Mouse (Mus musculus) layer of hippocampus, postnatal 14 days (tissue): ENCODE data around the gene Mpo. TPM values are rescaled to one million over a fixed set of nuclear protein-coding genes. Genes with fewer than 3 reads are reported as not detected.

ENCODE experiments used
- DNase-seq, 2 experiments: peaks; one replicate each; pipeline ENCODE4 v3.0.0; 2021 to 2022; ENCODE audit warnings: low spot score in 2 of 2, mixed read lengths in 1 of 2
- total RNA-seq, 2 experiments: library from RNA; stranded (reverse); gene quantifications; 2 replicates each; pipeline ENCODE4 v1.2.3; 2021

Mpo gene
- total RNA-seq, 2 experiments from 2014 or later = 0.14 to 0.52 TPM

DNA sequence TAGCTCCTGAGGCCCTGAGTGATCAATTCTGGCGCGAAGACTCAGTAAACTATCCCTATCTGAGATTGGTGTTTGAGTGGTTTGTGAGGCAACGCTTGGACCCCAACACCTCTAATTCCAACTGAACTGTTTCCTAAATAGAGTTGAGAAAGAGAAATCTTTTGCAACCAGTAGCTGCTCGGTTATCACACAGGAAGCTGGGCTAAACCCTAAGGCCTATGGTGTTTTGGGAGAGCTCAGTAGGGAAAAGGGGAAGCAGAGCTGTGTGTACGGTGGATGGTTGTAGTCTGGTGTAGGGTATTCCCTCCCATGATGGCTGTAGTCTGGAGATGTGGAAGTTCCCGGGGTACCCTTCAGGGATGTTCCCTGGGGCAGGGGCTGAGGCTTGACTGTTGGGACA is 3.3 kb upstream of the Mpo start:
- DNase-seq = no peak

DNA sequence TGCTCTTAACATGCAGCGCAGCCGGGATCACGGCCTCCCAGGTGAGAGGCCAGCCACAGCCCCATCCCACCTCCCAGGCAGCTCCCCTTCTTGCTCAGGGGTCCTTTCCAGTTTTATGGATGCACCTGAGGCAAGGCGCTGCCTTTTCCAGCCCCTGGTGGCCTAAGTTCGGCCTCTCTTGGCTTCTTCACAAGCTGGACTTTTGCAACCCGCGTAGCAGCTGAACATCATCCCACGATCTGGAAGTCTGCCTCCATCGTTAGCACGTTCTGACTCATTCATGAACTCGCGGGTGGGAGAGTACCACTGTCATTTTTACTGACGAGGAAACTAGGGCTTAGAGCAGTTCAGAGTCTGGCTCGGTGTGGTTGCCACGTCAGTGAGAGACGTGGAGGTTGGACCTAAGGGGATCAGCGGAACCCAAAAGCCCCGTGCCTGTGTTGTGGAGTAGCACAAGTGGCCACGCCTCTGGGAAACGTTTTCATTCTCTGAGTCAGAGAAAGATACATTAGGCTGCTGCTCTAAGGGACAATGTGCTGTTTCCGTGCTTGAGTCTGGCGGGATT is 8.4 kb downstream of the Mpo start:
- DNase-seq = no peak

DNA sequence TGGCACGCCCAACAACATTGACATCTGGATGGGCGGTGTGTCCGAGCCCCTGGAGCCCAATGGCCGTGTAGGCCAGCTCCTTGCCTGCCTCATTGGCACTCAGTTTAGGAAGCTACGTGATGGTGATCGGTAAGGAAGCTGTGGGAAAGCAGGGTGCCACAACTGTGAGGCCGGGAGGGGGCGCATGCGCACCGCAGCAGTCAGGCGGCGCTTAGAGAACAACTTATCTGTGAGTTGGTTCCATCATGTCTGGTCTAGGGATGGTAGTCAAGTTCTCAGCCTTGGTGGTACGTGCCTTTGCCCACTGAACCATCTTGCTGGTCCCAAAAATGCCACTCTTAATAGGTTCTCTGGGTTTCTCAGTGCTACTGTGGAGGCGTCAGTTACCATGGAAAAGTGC is 9.2 kb downstream of the Mpo start:
- no peak for DNase-seq

DNA sequence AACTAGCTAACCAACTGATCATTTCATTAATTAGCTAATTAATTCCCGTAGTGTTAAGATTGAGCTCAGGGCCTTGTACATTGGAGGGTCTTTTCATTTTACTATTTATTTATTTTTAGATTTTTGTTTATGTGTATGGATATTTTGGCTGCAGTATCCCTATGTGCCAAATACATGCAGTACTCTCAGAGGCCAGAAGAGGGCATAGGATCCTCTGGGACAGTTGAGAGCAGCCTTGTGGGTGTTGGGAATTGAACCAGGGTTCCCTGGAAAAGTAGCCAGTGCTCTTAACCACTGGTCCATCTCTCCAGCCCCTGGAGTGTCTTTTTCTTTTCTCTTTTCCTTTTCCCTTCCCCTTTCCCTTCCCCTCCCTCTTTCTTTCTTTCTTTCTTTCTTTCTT is 12.1 kb downstream of the Mpo start:
- DNase-seq = no peak

DNA sequence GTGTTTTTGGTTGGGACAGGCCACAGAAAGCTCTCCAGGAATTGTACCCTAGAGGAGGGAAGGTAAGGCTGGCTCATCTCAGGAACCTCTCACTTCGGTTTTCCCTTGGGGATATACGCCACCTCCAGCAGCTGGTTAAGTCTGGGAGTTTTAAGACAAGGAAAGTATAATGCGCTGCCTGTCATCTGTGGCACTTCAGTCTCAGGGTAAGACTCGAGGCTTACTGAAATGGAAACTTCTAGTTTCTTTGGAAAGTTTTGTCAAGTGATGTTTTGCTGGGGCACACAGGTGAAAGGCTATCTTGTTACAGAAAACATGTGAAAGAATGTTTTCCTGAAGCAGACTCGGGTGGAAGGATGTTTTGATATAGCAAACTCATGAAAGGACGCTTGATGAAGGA is 14.1 kb downstream of the Mpo start:
- DNase-seq = no peak

- DNase-seq = no peak
Measured at GRCm38 (mm10) chr11:87808236-87808635, 14.9 kb downstream of the Mpo start.

DNA sequence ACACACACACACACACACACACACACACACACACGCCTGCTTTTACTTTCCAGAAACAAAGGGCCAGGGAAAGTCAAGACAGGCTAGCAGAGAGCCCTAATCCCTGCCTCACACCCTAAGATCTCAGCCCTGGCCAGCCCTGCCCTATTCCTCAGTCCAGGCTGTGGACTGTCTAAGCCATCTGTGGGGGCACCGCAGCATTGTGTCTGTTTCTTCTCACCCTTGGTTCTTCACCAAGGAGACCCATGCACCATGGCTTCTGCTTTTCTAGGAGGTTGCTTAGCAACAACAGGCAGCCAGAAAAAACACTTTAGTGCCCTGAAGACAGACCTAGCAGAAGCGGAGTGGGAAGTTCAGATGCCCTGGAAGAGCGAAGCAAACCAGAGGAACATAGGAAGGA is 18.0 kb downstream of the Mpo start:
- no peak for DNase-seq

GRCm38 (mm10) chr11:87814831-87815230 is 21.4 kb downstream of the Mpo start:
- DNase-seq = no peak

DNA sequence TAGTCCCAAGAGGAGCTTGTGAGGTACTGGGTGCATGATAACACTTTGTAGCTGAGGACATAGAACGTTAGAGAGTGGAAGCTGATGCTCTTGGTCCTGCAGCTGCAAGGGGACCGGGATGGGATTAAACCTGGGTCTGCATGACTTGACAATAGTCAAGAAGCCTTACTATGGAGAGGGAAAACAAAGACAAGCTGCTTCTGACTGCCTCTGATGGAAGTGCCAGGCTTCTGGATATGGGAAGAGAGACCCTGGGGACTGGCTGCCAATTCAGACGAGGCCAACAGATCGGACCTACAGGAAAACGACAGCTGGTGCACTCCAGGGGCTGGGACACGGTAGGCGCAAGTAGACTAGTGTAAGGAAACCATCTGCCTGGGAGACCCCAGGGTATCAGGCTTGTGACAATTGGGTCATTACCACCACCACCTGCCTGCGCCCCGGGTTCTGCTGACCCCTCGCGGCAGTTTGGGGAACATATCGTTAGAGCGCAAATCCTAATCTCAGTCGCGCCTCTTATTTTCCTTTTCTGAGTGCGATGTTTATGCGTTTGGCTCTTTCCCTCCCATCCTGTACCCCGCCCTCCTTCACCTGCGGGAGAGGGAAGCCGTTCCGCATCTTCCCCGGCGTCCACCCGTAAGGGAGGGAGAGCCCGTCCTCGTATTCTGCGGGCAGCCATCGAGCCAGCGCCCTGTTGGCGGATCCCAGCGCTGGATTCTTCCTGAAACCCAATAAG is 23.5 kb downstream of the Mpo start:
- peak; percentile 56 to 60 for DNase-seq

GRCm38 (mm10) chr11:87817443-87817773 is 24.0 kb downstream of the Mpo start:
- DNase-seq = no peak

GRCm38 (mm10) chr11:87821502-87821901 is 28.1 kb downstream of the Mpo start:
- DNase-seq = no peak

DNA sequence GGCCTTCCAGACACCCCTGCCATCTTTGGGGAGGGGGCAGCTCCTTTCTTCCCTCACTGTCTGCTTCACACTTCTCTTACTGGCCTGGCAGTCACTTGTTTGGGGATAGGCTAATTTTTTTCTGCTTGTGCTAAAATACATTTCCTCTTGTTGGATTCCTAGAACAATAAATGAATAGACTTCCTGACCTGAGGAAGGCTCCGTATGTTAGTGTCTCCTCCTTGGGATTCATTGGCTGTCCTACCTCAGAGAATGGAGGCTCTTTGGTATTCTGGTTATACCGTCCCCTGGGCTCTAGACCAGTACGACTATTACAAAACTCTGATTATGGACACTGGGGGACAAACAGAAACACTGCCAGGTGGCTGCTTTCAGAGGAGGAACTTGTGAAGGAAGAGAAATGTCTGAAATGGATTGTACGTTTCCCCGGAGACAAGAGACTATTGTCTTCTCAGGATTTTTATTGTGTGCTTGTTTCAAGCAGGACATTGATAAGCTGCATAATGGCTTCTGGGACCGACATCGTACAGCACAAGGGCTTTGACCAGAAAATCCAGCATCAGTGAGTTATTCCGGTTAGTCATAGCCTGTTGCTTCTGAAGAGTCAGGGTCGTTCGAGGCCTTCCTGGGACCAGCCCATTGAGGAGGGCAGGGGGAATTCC is 35.0 kb downstream of the Mpo start, which contains the start of gene Lpo:
Gene Lpo, minus strand, starts transcription at position 51 of the 662 bp plus-strand sequence.
- peak in 1 of 2 experiments; percentile 23 for DNase-seq

GRCm38 (mm10) chr11:87840676-87841075 is 47.3 kb downstream of the Mpo start:
- DNase-seq = no peak

- no peak for DNase-seq
Measured at GRCm38 (mm10) chr11:87841436-87841835, 48.1 kb downstream of the Mpo start.

GRCm38 (mm10) chr11:87846968-87847600 is 53.7 kb downstream of the Mpo start:
- no peak for DNase-seq

- no peak for DNase-seq
Measured at GRCm38 (mm10) chr11:87847884-87848283, 54.5 kb downstream of the Mpo start.

DNA sequence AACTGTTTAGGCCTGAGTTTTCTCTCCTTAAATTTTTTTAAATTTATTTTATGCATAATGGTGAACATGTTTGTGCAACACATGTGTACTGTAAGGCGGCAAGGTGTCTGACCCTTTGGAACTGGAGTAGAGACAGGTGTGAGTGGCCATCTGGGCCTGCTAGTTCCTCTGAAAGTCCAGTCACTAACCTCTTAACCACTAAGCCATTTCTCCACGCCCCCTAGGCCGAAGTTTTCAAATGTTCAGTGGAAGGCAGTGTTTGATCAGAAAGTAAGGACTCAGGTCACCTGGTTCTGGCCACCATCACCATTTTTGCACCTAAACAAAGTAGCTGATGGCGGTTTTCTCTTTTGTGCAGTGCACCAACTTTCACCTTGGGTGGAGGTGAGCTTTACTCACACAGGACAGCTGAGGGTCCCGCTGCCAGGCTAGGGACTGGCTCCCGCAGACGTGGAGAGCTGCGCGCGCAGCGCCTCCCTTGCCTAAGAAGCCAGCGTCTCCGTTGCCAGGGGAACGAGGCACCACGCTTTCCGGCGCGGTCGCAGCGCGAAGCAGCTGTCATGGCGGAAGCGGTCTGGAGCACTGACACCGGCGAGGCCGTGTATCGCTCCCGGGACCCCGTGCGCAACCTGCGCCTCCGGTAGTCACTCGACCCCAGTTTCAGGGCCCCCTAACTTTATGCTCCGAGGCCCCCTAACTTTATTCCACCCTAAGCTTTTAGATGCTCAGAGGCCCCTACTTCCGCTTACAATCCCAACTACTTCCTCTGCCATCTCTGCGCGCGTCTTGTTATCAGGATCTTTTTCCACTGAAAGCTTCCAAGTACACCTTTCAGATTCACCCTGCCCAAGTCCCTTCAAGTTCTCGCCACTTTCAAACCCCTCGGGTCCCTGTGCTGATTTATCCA is 59.6 kb downstream of the Mpo start, which contains the start of gene Mks1:
Gene Mks1, plus strand, starts transcription at position 526 of the 907 bp plus-strand sequence.
- DNase-seq = peak; percentile 89 to 91

- peak; percentile 15 to 50 for DNase-seq
Measured at GRCm38 (mm10) chr11:87853597-87853954, 60.2 kb downstream of the Mpo start.
